Mouse (Mus musculus) lung, postnatal 0 days (tissue): ENCODE measurements at regions not wholly inside any gene's neighbourhood (a gene's known extent, or its start where the extent isn't known, plus 50 kb on each side); places are given as distances from the start of the nearest gene placed in this dataset.

Source experiments
- ATAC-seq: fragments of 200-750 bp; cut with Nextera tagmentation; 2 replicates; pipeline ENCODE4 v1.8.0; 2017; ENCODE audit warnings: moderate library complexity
- DNase-seq: peaks from one replicate; pipeline ENCODE4 v3.0.0-alpha.2; 2016; ENCODE audit warnings: low spot score
- H3K27ac ChIP-seq: fragments of 300-500 bp; sonication (generic); 2 replicates; pipeline ENCODE4 v1.5.1; 2014; ENCODE audit warnings: antibody characterized with exemption, mild to moderate bottlenecking, low read length, mixed read lengths
- H3K27me3 ChIP-seq: fragments of 300-500 bp; sonication (generic); replicated peaks from 2 replicates; pipeline ENCODE4 v1.6.1; 2014; ENCODE audit warnings: low read length, mixed read lengths; ENCODE audit not compliant: insufficient read depth
- H3K36me3 ChIP-seq: fragments of 300-500 bp; sonication (generic); 2 replicates; pipeline ENCODE4 v1.6.1; 2014; ENCODE audit warnings: low read length, mixed read lengths; ENCODE audit not compliant: insufficient read depth
- H3K4me1 ChIP-seq: fragments of 300-500 bp; sonication (generic); 2 replicates; pipeline ENCODE4 v1.6.1; 2014; ENCODE audit warnings: antibody characterized with exemption, low read depth, low read length, mixed read lengths; ENCODE audit not compliant: insufficient read depth
- H3K4me2 ChIP-seq: fragments of 300-500 bp; sonication (generic); replicated peaks from 2 replicates; pipeline ENCODE4 v1.6.1; 2014; ENCODE audit warnings: low read depth, mild to moderate bottlenecking, low read length, moderate library complexity, mixed read lengths
- H3K4me3 ChIP-seq: fragments of 300-500 bp; sonication (generic); 2 replicates; pipeline ENCODE4 v1.5.1; 2014; ENCODE audit warnings: low read depth, low read length
- H3K9ac ChIP-seq: fragments of 300-500 bp; sonication (generic); replicated peaks from 2 replicates; pipeline ENCODE4 v1.6.1; 2014; ENCODE audit warnings: low read depth, mild to moderate bottlenecking
- H3K9me3 ChIP-seq: fragments of 300-500 bp; sonication (generic); 2 replicates; pipeline ENCODE4 v1.6.1; 2016; ENCODE audit warnings: low read length, mixed read lengths
- CTCF ChIP-seq: IDR thresholded peaks from 2 replicates; pipeline ENCODE4 v1.5.1; 2016; ENCODE audit warnings: antibody characterized with exemption, mild to moderate bottlenecking
- EP300 ChIP-seq: IDR thresholded peaks from 2 replicates; pipeline ENCODE4 v1.6.1; 2016; ENCODE audit warnings: antibody characterized with exemption, mild to moderate bottlenecking, control low read depth
- WGBS: fragments of 180-500 bp; shearing (Covaris S2); extraction: QIAGEN DNeasy Blood & Tissue Kit; methylation state at CpG from one replicate; pipeline ENCODE4 v1.1.7; 2014; 5-methylcytosine and 5-hydroxymethylcytosine counted together

GRCm38 (mm10) chr2:10307376-10307775 lies 62.9 kb upstream of the Sfmbt2 start:
- Histone ChIP-seq H3K9ac (no peak overlapping the region), H3K36me3 (no peaks in the 10 kb centered on the region), H3K4me2 (no peak overlapping the region), H3K4me3 (no peak overlapping the region), H3K27ac (no peak overlapping the region), H3K9me3 (no peaks in the 10 kb centered on the region), H3K27me3 (no peaks in the 10 kb centered on the region), H3K4me1 (no peaks in the 10 kb centered on the region)
- ATAC-seq (no peak), DNase-seq (no peak)
- 41% methylated on average over 4 of the region's 4 CpGs for WGBS
- TF ChIP-seq EP300, result no peak
- TF ChIP-seq CTCF, result no peak

GRCm38 (mm10) chr2:10309656-10310055 lies 60.7 kb upstream of the Sfmbt2 start:
- no peaks in the 10 kb centered on the region for H3K27me3 ChIP-seq
- no peaks in the 10 kb centered on the region for H3K36me3 ChIP-seq
- ATAC-seq (no peak), DNase-seq (no peak)
- no peak overlapping the region for H3K9ac ChIP-seq
- H3K27ac ChIP-seq, result no peak overlapping the region
- 58% methylated on average over 5 of the region's 5 CpGs for WGBS
- no peaks in the 10 kb centered on the region for H3K9me3 ChIP-seq
- H3K4me2 ChIP-seq, result no peak overlapping the region
- TF ChIP-seq CTCF (no peak), EP300 (no peak)
- no peaks in the 10 kb centered on the region for H3K4me1 ChIP-seq
- no peak overlapping the region for H3K4me3 ChIP-seq

DNA sequence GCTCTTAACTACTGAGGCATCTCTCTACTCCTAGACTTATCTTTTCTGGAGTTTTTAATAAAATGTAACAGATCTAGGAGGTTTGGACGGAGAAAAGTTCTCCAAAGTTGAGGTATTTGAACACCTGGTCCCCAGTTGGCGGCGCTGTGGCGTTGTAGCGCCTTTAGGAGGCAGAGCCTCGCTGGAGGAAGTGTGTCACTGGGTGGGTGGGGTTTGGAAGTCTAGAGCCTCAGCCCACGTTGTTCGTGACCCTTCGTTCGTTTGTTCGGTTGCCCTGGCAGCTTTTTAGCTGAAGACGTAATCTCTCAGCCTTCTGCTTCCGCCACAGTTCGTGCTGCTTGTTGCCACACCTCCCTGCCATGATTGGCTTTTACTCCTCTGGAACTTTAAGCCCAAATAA lies 58.6 kb upstream of the Sfmbt2 start:
- Histone ChIP-seq H3K9ac (no peak overlapping the region), H3K36me3 (no peaks in the 10 kb centered on the region), H3K4me3 (no peak overlapping the region), H3K27ac (no peak overlapping the region), H3K9me3 (no peaks in the 10 kb centered on the region), H3K4me1 (no peaks in the 10 kb centered on the region), H3K4me2 (no peak overlapping the region), H3K27me3 (no peaks in the 10 kb centered on the region)
- WGBS, result 69% methylated on average over 14 of the region's 14 CpGs
- DNase-seq (no peak), ATAC-seq (no peak)
- TF ChIP-seq EP300, result no peak
- TF ChIP-seq CTCF, result no peak

- no peak overlapping the region for H3K27ac ChIP-seq
- ATAC-seq (no peak), DNase-seq (no peak)
- no peak overlapping the region for H3K4me2 ChIP-seq
- H3K36me3 ChIP-seq, result no peaks in the 10 kb centered on the region
- WGBS, result 70% methylated on average over 7 of the region's 7 CpGs
- TF ChIP-seq EP300, result no peak
- TF ChIP-seq CTCF, result no peak
- no peak overlapping the region for H3K4me3 ChIP-seq
- no peaks in the 10 kb centered on the region for H3K9me3 ChIP-seq
- H3K27me3 ChIP-seq, result no peaks in the 10 kb centered on the region
- no peak overlapping the region for H3K9ac ChIP-seq
- no peaks in the 10 kb centered on the region for H3K4me1 ChIP-seq
Measured at GRCm38 (mm10) chr2:10312398-10312797, 57.9 kb upstream of the Sfmbt2 start.

DNA sequence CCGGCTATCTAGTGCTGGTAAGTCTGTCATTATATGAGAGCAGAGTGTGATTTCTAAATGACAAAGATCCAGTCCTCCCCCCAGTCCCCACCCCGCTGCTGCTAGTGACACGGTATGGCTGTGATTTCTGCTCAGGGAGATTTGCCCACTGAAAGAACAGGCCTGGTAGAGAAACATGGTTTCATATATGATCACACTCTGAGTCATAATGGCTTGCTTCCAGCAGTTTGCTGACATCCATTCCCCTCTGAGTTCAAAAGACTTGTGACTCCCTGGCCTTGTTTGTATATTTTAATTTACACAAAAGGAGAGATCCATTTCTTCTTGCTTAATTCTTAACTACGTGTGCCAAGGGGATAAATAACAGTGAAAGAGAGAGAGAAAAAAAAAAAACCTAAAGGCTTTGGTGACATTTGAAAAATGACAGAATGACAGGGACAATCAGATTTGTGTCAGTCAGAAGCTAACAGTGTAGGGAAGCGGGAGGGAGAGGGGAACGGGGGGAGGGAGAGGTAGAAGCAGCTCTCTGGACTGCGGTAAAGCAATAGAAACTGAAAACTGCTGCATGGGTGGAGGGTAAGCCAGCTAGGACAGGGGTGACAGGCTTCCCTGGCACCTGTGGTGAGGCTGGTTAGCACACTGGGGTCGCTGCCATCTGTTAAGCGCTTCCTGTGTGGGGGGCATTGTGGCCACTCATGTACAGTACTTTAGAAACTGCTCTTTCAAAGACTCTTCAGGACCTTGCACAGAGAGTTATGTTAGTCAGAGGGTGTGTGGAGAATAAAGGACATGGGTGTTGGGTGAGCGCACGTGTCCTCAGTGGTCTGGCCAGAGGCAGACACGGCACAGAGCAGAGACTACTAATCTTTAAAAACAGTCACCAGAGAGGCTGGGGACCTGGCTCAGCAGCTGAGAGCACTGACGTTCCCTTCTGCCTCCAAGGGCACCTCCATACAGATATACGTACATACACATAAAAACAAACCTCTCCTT lies 55.8 kb upstream of the Sfmbt2 start:
- H3K36me3 ChIP-seq, result no peaks in the 10 kb centered on the region

GRCm38 (mm10) chr2:10316347-10316746 lies 54.0 kb upstream of the Sfmbt2 start:
- Histone ChIP-seq H3K4me2 (no peak overlapping the region), H3K27ac (no peak overlapping the region), H3K4me3 (no peak overlapping the region), H3K4me1 (no peaks in the 10 kb centered on the region), H3K9ac (no peak overlapping the region), H3K36me3 (no peaks in the 10 kb centered on the region), H3K9me3 (no peaks in the 10 kb centered on the region), H3K27me3 (no peaks in the 10 kb centered on the region)
- no peak for ATAC-seq
- WGBS, result 80% methylated on average over 5 of the region's 5 CpGs
- DNase-seq, result no peak
- TF ChIP-seq EP300 (no peak), CTCF (no peak)

More for the DNA sequence above, 55.8 kb upstream of the Sfmbt2 start:
- no peak overlapping the region for H3K9ac ChIP-seq
- no peak overlapping the region for H3K4me3 ChIP-seq
- no peak overlapping the region for H3K27ac ChIP-seq
- no peak for TF ChIP-seq CTCF
- no peak for TF ChIP-seq EP300
- no peaks in the 10 kb centered on the region for H3K4me1 ChIP-seq
- no peaks in the 10 kb centered on the region for H3K27me3 ChIP-seq
- 35% methylated on average over 14 of the region's 14 CpGs for WGBS
- H3K4me2 ChIP-seq, result no peak overlapping the region
- peak; percentile 54 for DNase-seq
- no peaks in the 10 kb centered on the region for H3K9me3 ChIP-seq
- ATAC-seq, result peak; percentile 48
